Mouse (Mus musculus) lung, adult 2 months (tissue): Measurements from ENCODE around the gene Psmb4.

Experiments
- CTCF ChIP-seq: fragments of 200-500 bp; IDR thresholded peaks from 2 replicates; pipeline ENCODE4 v1.5.1; 2011; ENCODE audit warnings: mild to moderate bottlenecking, low read length, control low read depth; ENCODE audit not compliant: insufficient read depth
- POLR2A ChIP-seq: fragments of 200-500 bp; IDR thresholded peaks from 2 replicates; pipeline ENCODE4 v1.6.1; 2011; ENCODE audit warnings: low read depth, mild to moderate bottlenecking, control low read depth, low read length, borderline replicate concordance; ENCODE audit errors: extremely low read depth

DNA sequence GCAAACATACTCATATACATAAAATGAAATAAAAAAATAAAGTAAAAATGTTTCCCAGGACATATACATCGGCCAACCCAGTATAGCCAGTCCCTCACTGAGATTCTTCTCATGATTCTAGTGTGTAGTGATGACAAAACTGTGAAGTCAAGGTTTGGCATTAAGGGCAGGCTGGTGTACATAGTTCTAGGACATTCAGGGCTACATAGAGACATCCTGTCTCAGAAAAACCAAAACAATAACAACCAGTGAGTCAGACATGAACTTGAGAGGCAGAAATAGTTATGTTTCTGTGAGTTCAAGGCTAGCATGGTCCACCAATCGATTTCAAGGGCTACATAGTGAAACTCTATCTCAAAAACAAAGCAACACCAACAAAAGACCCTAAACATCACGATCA, 34.5 kb downstream of the Psmb4 start:
- no peak for TF ChIP-seq CTCF
- TF ChIP-seq POLR2A, result no peak
